Mouse (Mus musculus) thymus, postnatal 36 days (tissue): Measurements from ENCODE around the gene Slc28a3.

Experiments
- DNase-seq, 2 experiments: peaks; one replicate each; pipeline ENCODE4 v3.0.0; 2022; ENCODE audit warnings: mixed read lengths in 2 of 2

Slc28a3 gene

GRCm38 (mm10) chr13:58560497-58561138, 50.1 kb downstream of the Slc28a3 start:
- DNase-seq: no peak

- DNase-seq: no peak
Observed at GRCm38 (mm10) chr13:58558216-58558615, 52.5 kb downstream of the Slc28a3 start.

GRCm38 (mm10) chr13:58556018-58556417, 54.7 kb downstream of the Slc28a3 start:
- DNase-seq: peak in 1 of 2 experiments; percentile 5

GRCm38 (mm10) chr13:58555561-58555960, 55.1 kb downstream of the Slc28a3 start:
- DNase-seq: no peak

GRCm38 (mm10) chr13:58551924-58552323, 58.8 kb downstream of the Slc28a3 start:
- no peak for DNase-seq

- DNase-seq: no peak
Observed at GRCm38 (mm10) chr13:58547570-58547969, 63.1 kb downstream of the Slc28a3 start.

- no peak for DNase-seq
Observed at GRCm38 (mm10) chr13:58543688-58544408, 66.8 kb downstream of the Slc28a3 start.

GRCm38 (mm10) chr13:58543066-58543465, 67.6 kb downstream of the Slc28a3 start:
- DNase-seq: peak; percentile 57

GRCm38 (mm10) chr13:58542601-58543041, 68.1 kb downstream of the Slc28a3 start:
- no peak for DNase-seq

GRCm38 (mm10) chr13:58542167-58542566, 68.5 kb downstream of the Slc28a3 start:
- DNase-seq: no peak

- DNase-seq: no peak
Observed at GRCm38 (mm10) chr13:58541620-58542019, 69.1 kb downstream of the Slc28a3 start.

- no peak for DNase-seq
Observed at GRCm38 (mm10) chr13:58538966-58539365, 71.7 kb downstream of the Slc28a3 start.

GRCm38 (mm10) chr13:58538366-58538765, 72.3 kb downstream of the Slc28a3 start:
- no peak for DNase-seq

GRCm38 (mm10) chr13:58537916-58538233, 72.8 kb downstream of the Slc28a3 start:
- no peak for DNase-seq

- DNase-seq: no peak
Observed at GRCm38 (mm10) chr13:58537232-58537915, 73.3 kb downstream of the Slc28a3 start.

GRCm38 (mm10) chr13:58536466-58537231, 74.0 kb downstream of the Slc28a3 start:
- no peak for DNase-seq

GRCm38 (mm10) chr13:58535321-58535720, 75.4 kb downstream of the Slc28a3 start:
- no peak for DNase-seq

- no peak for DNase-seq
Observed at GRCm38 (mm10) chr13:58534861-58535260, 75.8 kb downstream of the Slc28a3 start.

- DNase-seq: no peak
Observed at GRCm38 (mm10) chr13:58534216-58534841, 76.3 kb downstream of the Slc28a3 start.

- no peak for DNase-seq
Observed at GRCm38 (mm10) chr13:58524581-58524980, 86.1 kb downstream of the Slc28a3 start.

GRCm38 (mm10) chr13:58523761-58524117, 86.9 kb downstream of the Slc28a3 start:
- no peak for DNase-seq

- DNase-seq: no peak
Observed at GRCm38 (mm10) chr13:58523011-58523760, 87.5 kb downstream of the Slc28a3 start.
